In the genomic region with DNA sequence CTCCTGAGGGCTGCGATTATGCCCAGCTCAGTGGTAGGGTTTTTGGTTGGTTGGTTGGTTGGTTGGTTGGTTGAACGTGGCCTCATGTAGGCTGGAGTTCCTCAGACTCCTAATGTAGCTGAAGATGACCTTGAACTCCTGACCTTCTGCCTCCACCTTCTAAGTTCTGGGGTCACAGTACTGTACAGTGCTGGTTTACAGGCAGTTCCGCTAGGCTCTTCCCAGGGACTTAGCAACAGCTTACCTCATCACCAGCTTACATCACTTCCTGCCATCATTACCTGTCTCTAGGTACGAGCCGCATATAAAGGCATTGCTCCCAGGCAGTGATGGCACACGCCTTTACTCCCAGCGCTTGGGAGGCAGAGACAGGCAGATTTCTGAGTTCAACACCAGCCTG, we compare ENCODE assay signal across 34 mouse cellular contexts.
"Had no signal": no experiment of that assay in that cellular context is flagged by ENCODE, and none has a peak within 500 bp of the region (broad histone marks: within the 10 kb centered on the region; RNA-seq: fewer than 3 reads in every experiment).

No protein-coding gene starts in this region.

- H3K4me3 ChIP-seq: heart, embryonic 12.5 days; heart, embryonic 13.5 days; heart, embryonic 15.5 days; hindbrain, embryonic 10.5 days; hindbrain, embryonic 12.5 days; hindbrain, embryonic 13.5 days; hindbrain, embryonic 15.5 days; intestine, embryonic 15.5 days; kidney, embryonic 15.5 days; layer of hippocampus, adult 2 months; left cerebral cortex, adult 2 months had no signal

- H3K27ac ChIP-seq: heart, embryonic 13.5 days; heart, embryonic 15.5 days; hindbrain, embryonic 10.5 days; hindbrain, embryonic 12.5 days; hindbrain, embryonic 13.5 days; hindbrain, embryonic 14.5 days; hindbrain, embryonic 15.5 days; hindbrain, postnatal 0 days; intestine, embryonic 15.5 days; kidney, postnatal 0 days; layer of hippocampus, adult 2 months; left cerebral cortex, adult 2 months had no signal

- ATAC-seq: hindbrain, embryonic 16.5 days; hindbrain, postnatal 0 days; inflammation-experienced regulatory T-cells, adult 6 months; intestine, embryonic 15.5 days; intestine, embryonic 16.5 days; intestine, postnatal 0 days had no signal

- H3K4me2 ChIP-seq: heart, embryonic 11.5 days; heart, embryonic 12.5 days; heart, embryonic 13.5 days; heart, embryonic 15.5 days; hindbrain, embryonic 12.5 days; hindbrain, embryonic 13.5 days; hindbrain, embryonic 14.5 days; hindbrain, embryonic 15.5 days; intestine, embryonic 15.5 days; kidney, embryonic 15.5 days had no signal

- DNase-seq: heart, postnatal 10 days; heart, postnatal 14 days; heart, postnatal 36 days; heart, postnatal 4 days; kidney, adult 18-20 months; kidney, adult 2 months; kidney, adult 8-10 months; kidney, adult 9 months; kidney, postnatal 10 days; kidney, postnatal 14 days; kidney, postnatal 25 days; kidney, postnatal 36 days; kidney, postnatal 4 days; layer of hippocampus, adult 9-11 months; layer of hippocampus, postnatal 36 days had no signal

- H3K27me3 ChIP-seq: heart, embryonic 12.5 days; heart, embryonic 13.5 days; heart, embryonic 15.5 days; hindbrain, embryonic 12.5 days; hindbrain, embryonic 13.5 days; hindbrain, embryonic 15.5 days; intestine, embryonic 15.5 days; kidney, embryonic 15.5 days had no signal

- H3K9me3 ChIP-seq: heart, embryonic 12.5 days; heart, embryonic 13.5 days; heart, embryonic 15.5 days; hindbrain, embryonic 10.5 days; hindbrain, embryonic 12.5 days; hindbrain, embryonic 13.5 days; hindbrain, embryonic 15.5 days; intestine, embryonic 15.5 days; kidney, embryonic 15.5 days had no signal

- H3K36me3 ChIP-seq: heart, embryonic 12.5 days; heart, embryonic 13.5 days; heart, embryonic 15.5 days; hindbrain, embryonic 10.5 days; hindbrain, embryonic 12.5 days; hindbrain, embryonic 13.5 days; hindbrain, embryonic 15.5 days; intestine, embryonic 15.5 days; kidney, embryonic 15.5 days had no signal

- H3K9ac ChIP-seq: heart, embryonic 12.5 days; heart, embryonic 13.5 days; heart, embryonic 15.5 days; hindbrain, embryonic 12.5 days; hindbrain, embryonic 13.5 days; hindbrain, embryonic 14.5 days; hindbrain, embryonic 15.5 days; intestine, embryonic 15.5 days; kidney, embryonic 15.5 days had no signal
